Mouse (Mus musculus): ENCODE measurements around the gene Amigo1.
A peak's percentile ranks its signal among the peaks of the same experiment; 100 is the strongest.
"Not testable (repeated sequence)": the region's sequence is repeated elsewhere in the genome, so short reads cannot be mapped to it uniquely, and the experiment has no call there.

Amigo1 gene

GRCm38 (mm10) chr3:108209946-108210770 is 24.0 kb downstream of the Amigo1 start:
- DNase-seq (ENCODE audit: low spot score) = peak; percentile 93

GRCm38 (mm10) chr3:108210771-108211139 is 24.6 kb downstream of the Amigo1 start, which contains the start of gene Atxn7l2:
Atxn7l2 (minus strand) TSS chr3:108210934.
- DNase-seq (ENCODE audit: low spot score) = no peak

GRCm38 (mm10) chr3:108211845-108212244 is 25.7 kb downstream of the Amigo1 start:
- no peak for DNase-seq (ENCODE audit: low spot score)

- DNase-seq (ENCODE audit: low spot score) = no peak
Measured at GRCm38 (mm10) chr3:108212406-108212805, 26.3 kb downstream of the Amigo1 start.

GRCm38 (mm10) chr3:108214734-108215133 is 28.6 kb downstream of the Amigo1 start:
- DNase-seq (ENCODE audit: low spot score) = no peak

GRCm38 (mm10) chr3:108220661-108221060 is 34.5 kb downstream of the Amigo1 start:
- no peak for DNase-seq (ENCODE audit: low spot score)

- no peak for DNase-seq (ENCODE audit: low spot score)
Measured at GRCm38 (mm10) chr3:108225711-108226557, 39.8 kb downstream of the Amigo1 start.

GRCm38 (mm10) chr3:108226558-108227350 is 40.6 kb downstream of the Amigo1 start, which contains the start of gene Sypl2:
Sypl2 (minus strand) TSS chr3:108226648.
- DNase-seq (ENCODE audit: low spot score) = no peak

- DNase-seq (ENCODE audit: low spot score) = no peak
Measured at GRCm38 (mm10) chr3:108227521-108227920, 41.4 kb downstream of the Amigo1 start.

GRCm38 (mm10) chr3:108231646-108232045 is 45.5 kb downstream of the Amigo1 start:
- no peak for DNase-seq (ENCODE audit: low spot score)

- not testable (repeated sequence) for DNase-seq (ENCODE audit: low spot score)
Measured at GRCm38 (mm10) chr3:108237474-108238102, 51.5 kb downstream of the Amigo1 start.

- DNase-seq (ENCODE audit: low spot score) = no peak
Measured at GRCm38 (mm10) chr3:108241243-108241839, 55.2 kb downstream of the Amigo1 start.
